20 mouse cellular contexts compared by ENCODE assay signal in genomic region chr11:31766296-31766695, GRCm38 (mm10).
DNase-seq lines count a peak whose midpoint lies in the region; ATAC-seq and TF ChIP-seq lines count a peak whose summit lies in the region.
"Had no signal": no experiment of that assay in that cellular context is flagged by ENCODE, and none has a peak within 500 bp of the region (broad histone marks: within the 10 kb centered on the region; RNA-seq: fewer than 3 reads in every experiment).

No protein-coding gene starts in this region.

- DNase-seq in gastrocnemius, adult 2 months = peak; percentile 85
- no peak for DNase-seq in gastrocnemius, postnatal 4 days (ENCODE audit: low spot score in 2 of 2)
- DNase-seq in kidney, adult 18-20 months = peak; percentile 28
- no peak for DNase-seq in liver, embryonic 13.5 days
- DNase-seq in liver = no peak
- peak; percentile 32 to 36 for DNase-seq in gastrocnemius, postnatal 36 days
- DNase-seq: adrenal gland, postnatal 10 days; cerebellum, adult 11 months; cerebellum, adult 9-10 months; cerebellum, postnatal 25 days; heart, postnatal 10 days; heart, postnatal 4 days had no signal

- intact Hi-C loops in gastrocnemius, adult 2 months (cut with DNase I) = loop anchor here (1.0 to 5.0 kb wide), 2 partner anchors 49 to 74 kb away; no protein-coding TSS in a partner anchor
- intact Hi-C loops in gastrocnemius, postnatal 36 days (cut with DNase I) = loop anchor here (5.0 kb wide), 2 partner anchors 61 to 79 kb away; no protein-coding TSS in a partner anchor

- H3K27me3 ChIP-seq in kidney, embryonic 15.5 days = no peaks in the 10 kb centered on the region
- H3K27me3 ChIP-seq in liver, embryonic 13.5 days = no peaks in the 10 kb centered on the region
- no peaks in the 10 kb centered on the region for H3K27me3 ChIP-seq in midbrain, embryonic 15.5 days (replicated peaks)
- H3K27me3 ChIP-seq: embryonic facial prominence, embryonic 12.5 days; forebrain, embryonic 12.5 days had no signal

- no peak for TF ChIP-seq CTCF in gastrocnemius, adult 2 months (IDR thresholded peaks at IDR 0.05)

- no peaks in the 10 kb centered on the region for H3K9me3 ChIP-seq in kidney, embryonic 15.5 days (replicated peaks)
- H3K9me3 ChIP-seq in liver, embryonic 13.5 days (replicated peaks) = no peaks in the 10 kb centered on the region
- no peaks in the 10 kb centered on the region for H3K9me3 ChIP-seq in midbrain, embryonic 15.5 days
- H3K9me3 ChIP-seq: embryonic facial prominence, embryonic 12.5 days; forebrain, embryonic 12.5 days; hindbrain, embryonic 12.5 days had no signal

- 79% methylated on average over 5 of the region's 5 CpGs for WGBS in kidney, embryonic 15.5 days
- 87% methylated on average over 5 of the region's 5 CpGs for whole genome bisulfite sequencing in liver, embryonic 13.5 days (ENCODE audit: insufficient replicate concordance)
- WGBS in midbrain, embryonic 15.5 days = 93% methylated on average over 5 of the region's 5 CpGs

- H3K9ac ChIP-seq in kidney, embryonic 15.5 days = no peak overlapping the region
- no peak overlapping the region for H3K9ac ChIP-seq in liver, embryonic 13.5 days
- no peak overlapping the region for H3K9ac ChIP-seq in midbrain, embryonic 15.5 days
- H3K9ac ChIP-seq: embryonic facial prominence, embryonic 12.5 days; forebrain, embryonic 12.5 days; hindbrain, embryonic 12.5 days had no signal

- H3K4me2 ChIP-seq in kidney, embryonic 15.5 days = no peak overlapping the region
- no peak overlapping the region for H3K4me2 ChIP-seq in liver, embryonic 13.5 days
- no peak overlapping the region for H3K4me2 ChIP-seq in midbrain, embryonic 15.5 days
- H3K4me2 ChIP-seq: embryonic facial prominence, embryonic 12.5 days; forebrain, embryonic 12.5 days; hindbrain, embryonic 12.5 days had no signal

- no peak for ATAC-seq in kidney, embryonic 15.5 days (replicated peaks; ENCODE audit: low FRiP score)
- no peak for ATAC-seq in liver, embryonic 13.5 days (ENCODE audit: low read depth)
- no peak for ATAC-seq in midbrain, embryonic 15.5 days (replicated peaks)
- ATAC-seq: forebrain, embryonic 16.5 days; hindbrain, embryonic 16.5 days; inflammation-experienced regulatory T-cells, adult 6 months had no signal

- no peaks in the 10 kb centered on the region for H3K36me3 ChIP-seq in kidney, embryonic 15.5 days
- H3K36me3 ChIP-seq in liver, embryonic 13.5 days = no peaks in the 10 kb centered on the region
- H3K36me3 ChIP-seq in midbrain, embryonic 15.5 days (replicated peaks) = no peaks in the 10 kb centered on the region
- H3K36me3 ChIP-seq: embryonic facial prominence, embryonic 12.5 days; forebrain, embryonic 12.5 days; hindbrain, embryonic 12.5 days had no signal

- peaks cover 7% of the 10 kb centered on the region; the same call in 1 of the 2 replicates for H3K4me1 ChIP-seq in kidney, embryonic 15.5 days
- peaks cover 52% of the 10 kb centered on the region for H3K4me1 ChIP-seq in liver, embryonic 13.5 days (replicated peaks)
- peaks cover 21% of the 10 kb centered on the region for H3K4me1 ChIP-seq in midbrain, embryonic 15.5 days

- no peak overlapping the region for H3K4me3 ChIP-seq in gastrocnemius, adult 2 months
- no peak overlapping the region for H3K4me3 ChIP-seq in kidney, embryonic 15.5 days (replicated peaks)
- H3K4me3 ChIP-seq in liver, embryonic 13.5 days (replicated peaks) = no peak overlapping the region
- no peak overlapping the region for H3K4me3 ChIP-seq in midbrain, embryonic 15.5 days
- H3K4me3 ChIP-seq: embryonic facial prominence, embryonic 12.5 days; forebrain, embryonic 12.5 days; hindbrain, embryonic 12.5 days had no signal

- H3K27ac ChIP-seq in gastrocnemius, adult 2 months = peak overlapping the region; percentile 79
- no peak overlapping the region for H3K27ac ChIP-seq in kidney, embryonic 15.5 days
- H3K27ac ChIP-seq in liver, embryonic 13.5 days = peak overlapping the region; percentile 44
- no peak overlapping the region for H3K27ac ChIP-seq in midbrain, embryonic 15.5 days
- H3K27ac ChIP-seq: embryonic facial prominence, embryonic 12.5 days; forebrain, embryonic 12.5 days; hindbrain, embryonic 12.5 days had no signal

Comparison
In these comparisons a context has a peak if more than half of its experiments do, and no peak if none do; other contexts are left out.
1. DNase-seq: peak in gastrocnemius, adult 2 months (single experiment), kidney, adult 18-20 months (single experiment) and gastrocnemius, postnatal 36 days (2 of 2); none in gastrocnemius, postnatal 4 days (0 of 2), liver, embryonic 13.5 days (single experiment) and liver (single experiment).
2. H3K27ac ChIP-seq: peak in gastrocnemius, adult 2 months (single experiment) and liver, embryonic 13.5 days (single experiment); none in kidney, embryonic 15.5 days (single experiment) and midbrain, embryonic 15.5 days (single experiment).